Mouse (Mus musculus): ENCODE measurements around the gene Nlrp10. TPM values are rescaled to one million over a fixed set of nuclear protein-coding genes. Genes with fewer than 3 reads are reported as not detected.

Nlrp10 gene
- polyA plus RNA-seq, 1 experiment from 2014 or later, result 0.08 TPM

DNA sequence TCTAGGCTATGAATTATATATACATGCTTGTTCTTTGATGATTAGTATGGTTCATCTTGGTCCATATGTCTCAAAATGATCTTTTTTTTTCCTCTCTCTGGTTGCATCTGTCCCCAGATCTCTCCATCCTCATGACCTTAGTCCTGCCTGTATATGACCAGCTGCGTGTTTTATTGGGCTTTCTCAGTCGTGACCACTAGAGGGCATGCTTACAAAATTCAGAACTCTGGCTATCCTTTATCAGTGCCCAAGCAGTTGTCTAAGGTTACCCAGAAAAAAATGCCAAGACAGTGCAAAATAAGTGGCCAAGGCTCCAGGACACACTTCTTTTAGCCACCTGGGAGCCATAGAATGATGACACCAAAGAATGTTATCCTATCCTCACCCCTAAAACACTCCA lies 14.0 kb upstream of the Nlrp10 start:
- Histone ChIP-seq H3K36me3 (peaks cover 41% of the 10 kb centered on the region), H3K4me2 (replicated peaks) (no peak overlapping the region), H3K4me3 (replicated peaks) (no peak overlapping the region), H3K9ac (no peak overlapping the region), H3K9me3 (no peaks in the 10 kb centered on the region), H3K27ac (no peak overlapping the region), H3K27me3 (replicated peaks) (no peaks in the 10 kb centered on the region), H3K4me1 (replicated peaks) (no peaks in the 10 kb centered on the region)
- ATAC-seq, result peak; percentile 61
- WGBS, result 3% methylated on average over 2 of the region's 2 CpGs

DNA sequence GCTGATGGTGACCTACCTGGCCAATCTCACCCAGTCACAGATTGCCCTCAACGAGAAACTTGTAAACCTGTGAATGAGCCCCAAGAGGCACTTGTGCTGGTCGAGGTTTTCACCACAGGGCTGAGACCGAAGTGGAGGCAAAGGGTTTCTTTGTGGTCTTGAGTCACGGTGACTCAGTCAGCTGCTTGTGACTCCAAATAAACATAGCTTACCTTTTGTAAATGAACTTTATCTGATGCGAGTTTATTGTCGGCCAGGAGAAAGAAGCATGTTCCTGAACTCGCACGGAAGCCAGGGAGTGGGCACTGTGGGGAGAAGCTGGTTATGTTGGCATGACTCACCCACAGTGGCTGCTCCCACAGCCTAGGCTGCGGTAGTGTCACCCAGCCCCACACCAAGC lies 11.5 kb upstream of the Nlrp10 start:
- Histone ChIP-seq H3K9ac (no peak overlapping the region), H3K9me3 (no peaks in the 10 kb centered on the region), H3K27ac (no peak overlapping the region), H3K4me1 (replicated peaks) (no peaks in the 10 kb centered on the region), H3K27me3 (replicated peaks) (no peaks in the 10 kb centered on the region), H3K4me3 (replicated peaks) (no peak overlapping the region), H3K36me3 (peaks cover 56% of the 10 kb centered on the region), H3K4me2 (replicated peaks) (no peak overlapping the region)
- no peak for ATAC-seq
- 90% methylated on average over 9 of the region's 9 CpGs for WGBS

DNA sequence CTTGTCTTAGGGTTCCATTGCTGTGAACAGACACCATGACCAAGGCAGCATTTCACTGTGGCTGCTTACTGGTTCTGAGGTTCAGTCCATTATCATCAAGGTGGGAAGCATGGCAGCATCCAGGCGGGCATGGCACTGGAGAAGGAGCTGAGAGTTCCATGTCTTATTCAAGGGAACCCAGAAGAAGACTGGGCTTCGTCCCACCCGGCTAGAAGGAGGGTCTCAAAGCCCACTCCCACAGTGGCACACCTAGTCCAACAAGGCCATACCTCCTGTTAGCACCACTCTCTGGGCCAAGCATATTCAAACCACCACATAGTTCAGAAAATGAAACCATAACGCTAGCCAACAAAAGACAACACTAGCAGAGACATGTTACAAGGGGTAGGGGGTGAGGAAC lies 6.6 kb upstream of the Nlrp10 start:
- WGBS, result 97% methylated on average over 4 of the region's 4 CpGs
- no peak overlapping the region for H3K4me3 ChIP-seq (replicated peaks)
- H3K4me2 ChIP-seq (replicated peaks), result no peak overlapping the region
- no peaks in the 10 kb centered on the region for H3K9me3 ChIP-seq
- no peaks in the 10 kb centered on the region for H3K27me3 ChIP-seq (replicated peaks)
- ATAC-seq, result no peak
- H3K9ac ChIP-seq, result no peak overlapping the region
- H3K36me3 ChIP-seq, result peaks cover 38% of the 10 kb centered on the region
- H3K4me1 ChIP-seq (replicated peaks), result peaks cover 8% of the 10 kb centered on the region
- no peak overlapping the region for H3K27ac ChIP-seq

DNA sequence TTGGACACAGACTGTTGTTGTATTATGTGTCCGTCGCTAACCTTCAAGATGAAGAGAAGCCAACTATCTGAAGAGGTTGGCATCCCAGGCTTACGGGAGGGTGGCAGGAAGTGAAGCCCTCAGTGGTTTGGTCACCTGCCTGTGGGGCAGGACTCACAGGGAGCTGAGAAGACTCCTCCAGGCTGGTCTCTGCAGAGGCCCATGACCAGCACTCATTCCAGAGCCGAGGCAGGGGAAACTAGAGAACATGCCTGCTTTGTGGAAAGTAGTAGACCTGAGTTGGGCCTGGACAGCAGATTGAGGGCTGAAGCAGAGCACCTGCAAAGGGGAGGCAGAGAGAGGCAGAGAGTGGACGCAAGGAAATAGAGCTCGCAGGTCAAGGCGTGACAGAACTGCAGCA lies 5.4 kb upstream of the Nlrp10 start:
- Histone ChIP-seq H3K9me3 (no peaks in the 10 kb centered on the region), H3K4me1 (replicated peaks) (peaks cover 8% of the 10 kb centered on the region), H3K27me3 (replicated peaks) (no peaks in the 10 kb centered on the region), H3K4me3 (replicated peaks) (peak overlapping the region; percentile 100), H3K4me2 (replicated peaks) (peak overlapping the region; percentile 74), H3K9ac (peak overlapping the region; percentile 97; the same call in 1 of the 2 replicates), H3K36me3 (peaks cover 29% of the 10 kb centered on the region), H3K27ac (no peak overlapping the region)
- no peak for ATAC-seq
- 79% methylated on average over 7 of the region's 7 CpGs for WGBS

DNA sequence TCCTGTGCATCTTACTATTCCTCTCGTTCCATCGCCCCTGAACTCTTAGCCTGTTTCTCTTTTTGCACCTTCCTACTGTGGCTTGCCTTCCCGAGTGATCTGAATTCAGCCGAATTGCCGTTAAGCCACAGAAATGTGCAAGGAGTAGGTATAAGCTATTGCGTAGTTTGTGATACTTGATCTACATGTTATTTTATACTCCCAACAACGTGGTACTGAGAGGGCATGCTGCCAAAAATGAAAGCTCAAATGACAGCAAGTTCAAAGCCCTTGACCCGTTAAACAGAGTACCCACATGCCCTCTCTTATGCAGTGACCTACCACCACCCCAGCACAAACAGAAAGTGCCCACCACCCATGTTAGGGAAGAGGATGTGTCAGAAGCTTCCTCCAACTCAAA lies 4.9 kb upstream of the Nlrp10 start:
- WGBS, result 3% methylated on average over 8 of the region's 8 CpGs
- peaks cover 23% of the 10 kb centered on the region for H3K36me3 ChIP-seq
- H3K27me3 ChIP-seq (replicated peaks), result no peaks in the 10 kb centered on the region
- 0 out of 2 replicates have a peak, but pooled peaks have one; percentile 8 for ATAC-seq
- H3K4me3 ChIP-seq (replicated peaks), result peak overlapping the region; percentile 100
- H3K27ac ChIP-seq, result no peak overlapping the region
- H3K9ac ChIP-seq, result peak overlapping the region; percentile 97
- H3K9me3 ChIP-seq, result no peaks in the 10 kb centered on the region
- peak overlapping the region; percentile 74 for H3K4me2 ChIP-seq (replicated peaks)
- peaks cover 8% of the 10 kb centered on the region for H3K4me1 ChIP-seq (replicated peaks)

DNA sequence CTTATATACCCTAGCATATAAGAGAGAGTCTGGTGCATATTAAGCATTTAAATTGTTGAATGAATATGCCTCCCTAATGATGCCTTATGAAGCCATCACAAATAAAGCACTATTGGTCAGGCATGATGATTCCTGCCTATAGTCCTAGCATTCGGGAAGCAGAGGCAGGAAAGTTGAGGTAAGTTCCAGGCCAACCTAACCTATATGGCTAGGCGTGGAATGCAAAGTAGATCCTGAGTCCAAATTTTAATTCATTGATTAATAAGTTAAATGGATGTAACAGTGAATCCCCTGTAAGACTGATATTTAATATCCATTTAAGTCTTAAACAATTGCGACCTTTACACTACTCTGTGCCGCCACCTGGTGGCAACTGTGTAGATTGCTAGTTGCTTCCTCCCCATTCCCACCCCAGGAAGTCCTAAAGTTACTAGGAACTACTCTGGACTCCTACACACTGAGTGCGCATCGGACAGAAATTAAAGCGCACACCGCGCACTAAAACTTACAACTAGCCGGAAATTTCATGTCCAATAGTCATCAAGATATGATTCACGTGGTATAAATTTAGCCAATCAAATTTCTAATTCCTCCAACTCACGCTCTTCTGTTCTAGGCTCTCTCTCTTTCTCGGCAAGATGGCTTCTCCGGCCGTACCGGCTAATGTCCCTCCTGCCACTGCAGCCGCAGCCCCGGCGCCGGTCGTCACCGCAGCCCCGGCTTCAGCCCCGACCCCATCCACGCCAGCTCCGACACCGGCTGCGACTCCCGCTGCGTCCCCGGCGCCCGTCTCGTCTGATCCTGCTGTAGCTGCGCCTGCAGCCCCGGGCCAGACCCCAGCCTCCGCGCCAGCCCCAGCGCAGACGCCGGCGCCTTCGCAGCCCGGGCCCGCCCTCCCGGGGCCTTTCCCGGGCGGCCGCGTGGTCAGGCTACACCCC lies 4.1 kb upstream of the Nlrp10 start, which contains the start of gene Eif3f:
Gene Eif3f (plus strand): TSS at position 624 of the 938 bp plus-strand sequence.
- peak; percentile 99 for ATAC-seq
- Histone ChIP-seq H3K4me2 (replicated peaks) (peak within 1 kb of the TSS; percentile 74), H3K27ac (peak within 1 kb of the TSS; percentile 79), H3K9ac (peak within 1 kb of the TSS; percentile 97), H3K4me3 (replicated peaks) (peak within 1 kb of the TSS; percentile 100), H3K36me3 (peaks cover 16% of the 10 kb centered on the region), H3K9me3 (no peaks in the 10 kb centered on the region), H3K27me3 (replicated peaks) (no peaks in the 10 kb centered on the region), H3K4me1 (replicated peaks) (peaks cover 8% of the 10 kb centered on the region)
- WGBS, result 2% methylated on average over 50 of the region's 50 CpGs

DNA sequence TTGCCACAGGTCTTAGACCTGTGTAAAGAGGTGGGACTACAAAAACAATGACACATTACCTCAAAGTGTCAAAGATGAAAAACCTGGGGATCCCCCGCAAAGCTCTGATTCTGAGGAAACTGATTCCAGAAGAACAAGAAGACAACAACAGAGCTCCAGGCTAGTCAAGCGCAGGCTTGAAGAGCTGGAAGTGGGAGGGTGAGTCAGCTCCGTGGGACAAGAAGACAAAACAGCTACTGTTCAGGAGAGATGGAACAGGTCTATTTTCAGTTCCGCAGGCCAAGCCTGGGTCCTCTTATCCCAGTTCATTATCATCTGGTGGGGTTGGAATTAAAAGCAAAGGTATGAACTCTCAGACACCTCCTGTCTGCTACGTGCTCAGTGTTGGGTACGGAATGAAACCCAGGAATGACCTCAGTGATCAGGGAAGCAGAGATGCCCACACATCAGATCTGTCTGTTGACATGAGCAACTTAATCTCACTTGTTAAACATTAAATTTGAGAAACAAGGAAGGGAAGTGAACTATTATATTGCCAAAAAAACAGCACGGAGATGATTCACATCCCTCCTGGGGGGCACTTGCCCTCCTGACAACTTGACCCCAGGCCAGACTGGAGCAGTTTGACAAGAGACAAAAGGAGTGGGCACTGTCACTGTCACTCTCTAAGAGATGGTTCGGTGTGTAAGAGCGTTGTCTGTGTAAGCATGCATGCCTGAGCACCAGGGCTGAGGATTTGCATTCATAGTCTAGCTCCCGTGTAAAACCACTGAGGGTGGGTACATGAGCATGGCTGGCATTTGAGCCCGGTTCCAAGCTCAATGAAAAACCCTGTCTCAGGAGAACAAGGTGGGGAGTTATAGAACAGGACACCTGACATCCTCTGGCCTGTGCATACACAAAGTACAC lies 1.4 kb downstream of the Nlrp10 start:
- no peak overlapping the region for H3K27ac ChIP-seq
- no peak for ATAC-seq
- H3K4me3 ChIP-seq (replicated peaks), result no peak overlapping the region
- no peak overlapping the region for H3K4me2 ChIP-seq (replicated peaks)
- H3K27me3 ChIP-seq (replicated peaks), result no peaks in the 10 kb centered on the region
- H3K36me3 ChIP-seq, result no peaks in the 10 kb centered on the region
- no peaks in the 10 kb centered on the region for H3K4me1 ChIP-seq (replicated peaks)
- no peak overlapping the region for H3K9ac ChIP-seq
- 72% methylated on average over 11 of the region's 11 CpGs for WGBS
- H3K9me3 ChIP-seq, result no peaks in the 10 kb centered on the region

DNA sequence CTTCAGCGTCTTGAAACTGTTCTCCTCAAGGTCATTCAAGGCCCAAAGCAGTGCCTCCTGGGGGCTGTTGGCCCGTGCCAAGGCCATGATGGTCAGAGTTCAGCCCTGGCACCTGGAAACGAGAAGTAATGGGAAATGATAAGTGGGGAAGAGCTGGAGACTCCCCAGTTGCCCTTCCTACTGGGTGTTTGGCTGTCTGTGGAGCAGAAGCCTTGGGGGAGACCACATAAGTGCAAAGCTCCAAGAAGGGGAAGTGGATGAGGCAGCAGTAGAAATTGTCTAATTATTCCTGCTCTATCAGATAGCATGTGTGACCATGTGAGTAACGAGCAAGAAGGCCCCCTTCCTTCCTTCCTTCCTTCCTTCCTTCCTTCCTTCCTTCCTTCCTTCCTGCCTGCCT lies 2.9 kb downstream of the Nlrp10 start:
- no peaks in the 10 kb centered on the region for H3K9me3 ChIP-seq
- no peak overlapping the region for H3K4me3 ChIP-seq (replicated peaks)
- no peaks in the 10 kb centered on the region for H3K4me1 ChIP-seq (replicated peaks)
- H3K4me2 ChIP-seq (replicated peaks), result no peak overlapping the region
- no peak overlapping the region for H3K9ac ChIP-seq
- H3K36me3 ChIP-seq, result no peaks in the 10 kb centered on the region
- no peak for ATAC-seq
- no peak overlapping the region for H3K27ac ChIP-seq
- WGBS, result 67% methylated on average over 4 of the region's 4 CpGs
- no peaks in the 10 kb centered on the region for H3K27me3 ChIP-seq (replicated peaks)

DNA sequence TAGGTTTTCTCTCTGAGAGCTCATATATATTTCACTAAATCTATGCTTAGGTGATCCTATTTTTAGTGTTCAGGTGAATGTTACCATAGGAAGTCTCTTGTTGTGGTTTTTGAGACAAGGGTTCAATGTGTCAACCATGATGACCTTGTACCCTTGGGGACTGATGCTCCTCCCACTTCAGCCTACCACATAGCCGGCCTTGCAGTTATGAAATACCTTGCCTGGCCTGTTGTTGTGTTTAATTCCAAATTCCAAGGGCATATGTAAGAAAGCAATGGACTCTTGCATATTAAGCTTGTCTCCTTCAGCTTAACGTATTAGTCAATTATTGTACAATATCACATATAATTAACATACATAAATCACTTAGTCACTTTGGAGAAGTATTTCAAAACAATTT lies 26.0 kb downstream of the Nlrp10 start:
- WGBS, result 82% methylated on average over 2 of the region's 2 CpGs

DNA sequence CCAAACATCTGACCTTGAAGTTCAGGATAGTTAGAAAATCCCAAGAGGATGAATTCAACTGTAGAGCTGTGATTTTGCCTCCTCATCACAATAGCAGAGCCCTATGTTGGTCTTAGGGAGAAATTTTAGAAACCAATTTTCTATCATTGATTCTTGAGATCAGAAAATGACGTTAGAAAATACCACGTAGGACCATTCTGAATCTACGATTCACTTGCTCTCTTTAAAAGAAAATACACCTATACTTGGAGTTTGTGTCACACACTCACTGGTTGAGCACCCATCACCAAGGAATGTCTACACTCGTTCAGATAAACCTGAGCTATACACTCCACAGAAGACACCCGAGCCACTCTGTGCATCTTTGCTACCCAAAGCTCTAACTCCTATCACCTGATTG lies 35.7 kb downstream of the Nlrp10 start, which contains the start of gene Olfr519:
Gene Olfr519 (minus strand): TSS at position 101 of the 400 bp plus-strand sequence.
- Histone ChIP-seq H3K36me3 (no peaks in the 10 kb centered on the region), H3K4me1 (replicated peaks) (no peaks in the 10 kb centered on the region), H3K27me3 (replicated peaks) (no peaks in the 10 kb centered on the region), H3K9me3 (no peaks in the 10 kb centered on the region), H3K4me3 (replicated peaks) (no peak within 1 kb of the TSS), H3K27ac (no peak within 1 kb of the TSS), H3K4me2 (replicated peaks) (no peak within 1 kb of the TSS), H3K9ac (no peak within 1 kb of the TSS)
- no peak for ATAC-seq
- WGBS, result 80% methylated on average over 5 of the region's 5 CpGs

More for the DNA sequence above, 26.0 kb downstream of the Nlrp10 start:
- Histone ChIP-seq H3K4me1 (replicated peaks) (no peaks in the 10 kb centered on the region), H3K9me3 (no peaks in the 10 kb centered on the region), H3K27me3 (replicated peaks) (no peaks in the 10 kb centered on the region), H3K9ac (no peak overlapping the region), H3K4me2 (replicated peaks) (no peak overlapping the region), H3K4me3 (replicated peaks) (no peak overlapping the region), H3K27ac (no peak overlapping the region), H3K36me3 (no peaks in the 10 kb centered on the region)
- ATAC-seq, result no peak

DNA sequence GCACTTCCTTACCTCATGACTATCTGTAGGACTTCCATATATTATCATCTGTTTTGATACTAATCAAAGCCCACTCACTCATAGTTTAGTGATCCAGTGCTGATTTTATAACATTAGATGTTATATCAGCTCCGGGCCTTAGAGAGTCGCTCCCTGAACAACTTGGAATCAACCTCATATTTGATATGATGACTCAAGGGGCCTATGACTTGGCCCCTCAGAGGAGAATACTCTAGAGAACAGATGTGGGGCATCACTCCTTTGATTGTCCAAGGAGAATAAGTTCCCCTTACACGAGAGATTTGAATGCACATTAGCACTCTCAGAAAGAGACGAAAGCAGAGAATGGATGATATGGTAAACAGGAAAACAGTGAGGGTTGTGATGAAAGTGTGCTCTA lies 45.1 kb downstream of the Nlrp10 start, which contains the start of gene Olfr518:
Gene Olfr518 (minus strand): TSS at position 101 of the 400 bp plus-strand sequence.
- no peak for ATAC-seq
- no peaks in the 10 kb centered on the region for H3K4me1 ChIP-seq (replicated peaks)
- H3K27ac ChIP-seq, result no peak within 1 kb of the TSS
- H3K27me3 ChIP-seq (replicated peaks), result no peaks in the 10 kb centered on the region
- H3K4me2 ChIP-seq (replicated peaks), result no peak within 1 kb of the TSS
- WGBS, result 76% methylated on average over 4 of the region's 4 CpGs
- no peaks in the 10 kb centered on the region for H3K36me3 ChIP-seq
- H3K9ac ChIP-seq, result no peak within 1 kb of the TSS
- H3K4me3 ChIP-seq (replicated peaks), result no peak within 1 kb of the TSS
- H3K9me3 ChIP-seq, result no peaks in the 10 kb centered on the region

DNA sequence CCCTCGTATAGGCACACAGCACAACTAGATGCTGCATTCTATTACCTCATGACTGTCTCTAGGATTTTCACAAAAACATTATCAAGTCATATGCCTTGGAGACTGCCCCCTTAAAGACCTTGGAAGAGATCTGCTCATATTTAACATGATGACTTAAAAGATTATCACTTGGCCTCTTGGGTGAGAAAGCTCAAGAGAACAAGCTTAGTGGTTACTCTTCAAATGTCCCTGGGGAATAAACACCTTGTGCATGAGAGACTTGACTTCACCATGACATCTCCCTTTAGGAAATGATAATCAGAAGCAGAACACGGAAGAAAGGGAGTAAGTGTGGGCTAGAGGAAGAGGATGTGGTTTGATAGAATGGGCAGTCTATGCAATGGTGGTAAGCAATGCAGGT lies 57.7 kb downstream of the Nlrp10 start, which contains the start of gene Olfr517:
Gene Olfr517 (minus strand): TSS at position 101 of the 400 bp plus-strand sequence.
- Histone ChIP-seq H3K36me3 (no peaks in the 10 kb centered on the region), H3K4me3 (replicated peaks) (no peak within 1 kb of the TSS), H3K27ac (no peak within 1 kb of the TSS), H3K4me2 (replicated peaks) (no peak within 1 kb of the TSS), H3K27me3 (replicated peaks) (no peaks in the 10 kb centered on the region), H3K9ac (no peak within 1 kb of the TSS), H3K9me3 (no peaks in the 10 kb centered on the region), H3K4me1 (replicated peaks) (no peaks in the 10 kb centered on the region)
- WGBS, result 66% methylated on average over 2 of the region's 2 CpGs
- no peak for ATAC-seq

Measured in intestine, embryonic 15.5 days (tissue).